Mouse (Mus musculus) T-cell, adult 2 months (primary cell): ENCODE results near the gene Kmt2c.
A peak's percentile ranks its signal among the peaks of the same experiment; 100 is the strongest.
"Not testable (repeated sequence)": the region's sequence is repeated elsewhere in the genome, so short reads cannot be mapped to it uniquely, and the experiment has no call there.

ENCODE experiments used
- DNase-seq: peaks from one replicate; pipeline ENCODE4 v3.0.0; 2022; ENCODE audit warnings: low spot score

The Kmt2c gene

DNA sequence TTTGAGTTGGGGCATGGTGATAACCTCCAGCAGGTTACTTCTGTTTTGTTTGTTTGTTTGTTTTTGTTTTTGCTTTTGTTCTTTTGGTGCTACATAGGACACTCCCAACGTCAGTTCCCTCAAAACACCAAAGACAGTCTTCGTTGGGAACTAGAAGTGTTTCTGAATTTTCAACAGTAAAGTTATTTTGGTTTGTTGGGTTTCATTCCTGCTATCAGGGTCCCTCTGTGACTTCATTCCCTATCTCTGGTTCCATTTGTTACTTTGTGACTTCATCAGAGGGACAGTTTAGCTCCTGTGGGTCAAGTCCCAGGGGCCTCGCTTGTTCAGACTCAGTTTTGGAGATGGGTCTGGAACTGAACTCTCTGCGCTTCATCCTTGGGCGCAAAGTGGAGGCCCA lies 17.2 kb upstream of the Kmt2c start, which contains the start of gene Cct8l1:
Gene Cct8l1, plus strand, starts transcription at position 301 of the 400 bp plus-strand sequence.
- no peak for DNase-seq

DNA sequence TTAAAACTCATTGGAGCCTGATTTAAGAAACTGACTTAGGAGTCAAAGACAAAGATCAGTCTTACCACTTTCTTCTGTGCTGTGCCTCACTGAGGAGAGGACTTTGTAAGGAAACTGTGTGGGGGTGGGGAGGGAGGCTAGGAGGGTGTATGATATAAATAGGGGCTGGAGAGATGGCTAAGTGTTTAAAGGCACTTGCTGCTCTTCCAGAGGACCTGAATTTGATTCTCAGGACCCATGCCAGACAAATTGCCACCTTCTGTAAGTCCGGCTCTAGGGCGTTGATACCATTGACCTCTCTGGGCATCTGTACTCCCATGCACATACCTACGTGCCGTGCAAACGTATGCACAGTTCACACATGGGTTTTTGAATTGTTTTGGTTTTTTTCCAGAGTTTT lies 7.5 kb upstream of the Kmt2c start:
- DNase-seq = no peak

DNA sequence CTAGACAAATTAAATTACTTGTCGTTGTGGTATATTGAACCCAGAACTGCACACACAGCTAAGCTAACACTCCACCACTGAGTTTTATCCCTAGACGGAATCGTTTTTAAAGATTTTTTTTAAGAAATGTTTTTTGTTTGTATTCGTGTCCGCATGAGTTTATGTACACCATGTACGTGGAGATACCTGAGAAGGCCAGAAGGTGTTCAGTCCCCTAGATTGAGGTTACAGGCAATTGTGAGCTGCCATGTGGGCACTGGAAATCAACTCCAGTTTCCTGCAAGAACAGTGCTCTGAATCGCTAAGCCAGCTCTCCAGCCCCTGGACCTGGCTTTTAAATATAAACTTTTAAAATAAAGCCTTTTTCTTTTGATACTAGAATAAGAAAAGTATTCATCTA lies 2.1 kb upstream of the Kmt2c start:
- peak; percentile 3 for DNase-seq

DNA sequence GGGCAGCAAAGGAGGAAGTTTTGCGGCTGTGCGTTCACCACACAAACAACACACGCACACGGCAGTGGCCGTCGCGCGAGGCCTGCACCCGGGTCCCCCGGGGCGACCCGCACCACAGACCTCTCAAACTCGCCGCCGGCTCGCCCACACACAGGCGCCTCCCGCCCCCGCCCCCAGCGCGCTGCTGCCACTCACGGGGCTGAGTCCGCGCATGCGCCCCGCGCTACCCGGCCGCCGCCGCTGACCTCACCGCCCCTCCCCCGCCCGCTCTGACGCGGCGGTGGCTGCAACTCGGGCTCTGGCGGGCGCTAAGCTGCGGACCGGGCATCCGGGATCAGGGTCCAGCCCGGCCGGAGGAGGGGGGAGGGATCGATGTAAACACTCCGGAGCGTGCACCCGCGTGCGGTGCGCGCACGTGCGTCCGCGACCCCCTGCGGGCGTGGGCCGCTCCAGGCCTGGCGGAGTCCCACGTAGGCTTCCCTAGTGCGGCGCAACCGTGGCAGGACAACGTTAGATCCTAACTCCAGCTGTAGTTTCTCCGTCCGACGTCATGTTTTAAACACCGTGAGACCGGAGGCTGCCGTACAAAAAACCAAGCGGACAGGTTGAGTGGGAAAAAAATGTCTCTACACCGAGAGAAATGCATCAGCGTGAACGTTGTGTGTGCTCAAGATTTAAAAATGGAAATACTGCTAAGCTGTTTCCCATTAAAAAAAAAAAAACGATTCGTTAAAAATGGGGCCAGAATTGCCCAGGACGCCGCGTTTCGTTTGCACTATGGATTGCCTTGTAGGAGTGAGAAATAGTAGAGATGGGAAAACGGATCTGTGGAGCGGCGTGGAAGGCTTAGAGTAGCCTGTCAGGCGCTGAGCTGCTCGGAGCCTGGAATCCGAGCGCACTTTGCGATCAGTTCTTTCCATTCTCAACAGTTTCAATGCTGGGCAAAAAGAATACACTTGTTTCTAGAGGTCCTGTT lies 1.1 kb upstream of the Kmt2c start:
- peak; percentile 95 for DNase-seq

DNA sequence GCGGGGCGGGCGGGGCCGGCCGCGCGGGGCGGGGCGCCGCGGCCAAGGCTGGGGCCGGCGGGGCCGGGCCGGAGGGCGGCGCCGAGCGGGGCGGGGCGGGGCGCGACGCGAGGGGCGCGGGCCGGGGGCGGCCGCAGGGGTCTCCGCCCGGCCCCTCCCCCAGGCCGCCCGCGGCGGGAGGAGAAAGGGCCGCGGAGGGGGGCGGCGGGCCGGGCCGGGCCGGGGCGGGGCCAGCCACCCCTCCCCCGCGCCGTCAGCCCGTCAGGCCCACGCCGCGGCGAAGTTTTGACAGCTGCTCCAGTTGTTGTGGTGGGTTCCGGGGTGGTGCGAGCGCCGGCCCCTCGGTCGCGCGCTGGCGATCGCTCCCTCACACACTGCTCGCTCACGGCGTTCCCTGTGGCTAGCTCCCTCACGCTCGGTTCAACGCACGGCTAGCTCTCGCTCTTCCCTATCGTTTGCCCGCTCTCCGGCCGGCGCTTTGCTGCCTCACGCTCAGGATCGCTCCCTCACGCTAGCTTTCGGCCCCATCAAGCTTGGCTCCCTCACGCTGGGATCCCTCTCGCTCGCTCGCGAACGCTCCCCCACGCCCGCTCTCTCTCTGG lies 339 bp upstream of the Kmt2c start:
- no peak for DNase-seq

DNA sequence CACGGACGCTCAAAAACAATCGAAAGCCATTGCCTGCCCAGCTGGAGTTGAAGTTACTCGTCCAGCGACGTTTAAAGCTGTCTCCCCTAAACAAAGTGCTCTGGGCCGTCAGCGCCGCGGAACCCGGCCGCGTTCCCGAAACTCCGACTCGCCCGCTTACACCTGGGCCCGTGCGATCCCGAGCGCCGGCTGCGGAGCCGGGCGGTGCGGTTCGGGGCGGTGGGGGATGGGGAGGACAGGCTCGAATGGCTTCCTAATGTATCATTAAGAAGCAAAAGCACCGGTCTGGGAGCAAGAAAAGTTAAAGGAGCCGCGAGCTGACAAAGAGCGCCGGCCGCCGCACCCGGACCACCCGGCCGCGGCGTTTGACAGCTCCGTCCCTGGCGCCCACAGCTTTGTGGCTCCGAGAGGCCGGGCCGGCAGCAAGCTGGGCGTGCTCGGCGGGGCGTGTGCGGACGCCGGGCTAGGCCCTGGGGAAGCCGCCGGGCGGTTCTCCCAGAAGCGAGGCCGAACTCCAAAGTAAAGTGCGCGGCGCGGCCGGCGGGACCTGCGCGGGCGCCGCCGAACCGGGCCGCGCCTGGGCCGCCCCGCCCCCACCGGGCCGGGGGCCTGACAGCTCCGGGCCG lies 750 bp downstream of the Kmt2c start:
- DNase-seq = peak; percentile 37

DNA sequence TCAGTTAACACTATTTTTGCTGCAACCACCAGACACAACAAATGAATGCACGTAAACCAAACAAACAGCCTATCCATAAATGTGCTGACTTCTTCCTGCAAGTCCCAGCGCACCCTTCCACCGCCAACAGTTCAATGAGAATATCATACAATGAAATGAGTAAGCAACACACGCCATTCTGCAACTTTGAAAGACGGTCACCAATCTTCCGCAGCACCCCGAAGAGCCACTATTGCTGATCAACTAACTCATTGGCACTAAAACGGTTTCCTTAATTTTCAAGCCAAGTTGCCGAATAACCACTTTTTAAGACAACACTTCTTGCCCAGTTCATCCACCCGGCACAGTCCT lies 1.2 kb downstream of the Kmt2c start:
- DNase-seq = peak; percentile 24

DNA sequence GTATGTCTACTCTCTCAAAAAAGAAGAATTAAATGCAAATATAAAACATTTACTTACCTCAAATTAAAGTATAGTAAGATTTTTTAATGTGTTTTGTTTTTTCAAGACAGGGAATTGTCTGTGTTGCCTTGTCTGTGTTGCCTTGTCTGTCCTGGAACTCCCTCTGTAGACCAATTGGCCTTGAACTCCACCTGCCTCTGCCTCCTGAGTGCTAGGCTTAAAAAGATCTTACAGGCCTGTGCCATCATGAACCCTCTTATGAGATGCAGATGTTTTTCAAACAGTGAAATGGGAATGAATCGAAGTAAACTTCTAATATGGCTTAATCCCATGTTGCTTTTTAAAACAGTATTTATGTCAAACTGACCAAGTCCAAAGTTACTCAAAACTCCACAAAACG lies 1.9 kb downstream of the Kmt2c start:
- no peak for DNase-seq

DNA sequence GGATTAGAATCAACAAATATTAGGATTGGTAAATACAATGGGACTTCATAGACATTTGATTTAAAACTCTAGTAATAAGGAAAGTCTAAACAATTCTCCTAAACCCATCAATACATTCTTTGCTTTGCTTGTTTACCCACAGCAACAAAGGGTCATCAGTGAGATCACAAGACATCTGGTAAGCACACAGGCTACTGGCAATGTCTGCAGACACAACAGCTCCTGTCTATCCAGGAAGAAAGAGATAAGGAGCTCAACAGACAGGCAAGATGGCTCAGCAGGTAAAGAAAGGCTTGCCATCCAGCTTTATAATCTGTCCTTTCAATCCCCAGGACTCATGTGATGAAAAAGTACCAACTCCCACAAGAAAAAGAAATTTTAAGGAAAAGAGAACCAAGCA lies 19.7 kb downstream of the Kmt2c start:
- DNase-seq = no peak

DNA sequence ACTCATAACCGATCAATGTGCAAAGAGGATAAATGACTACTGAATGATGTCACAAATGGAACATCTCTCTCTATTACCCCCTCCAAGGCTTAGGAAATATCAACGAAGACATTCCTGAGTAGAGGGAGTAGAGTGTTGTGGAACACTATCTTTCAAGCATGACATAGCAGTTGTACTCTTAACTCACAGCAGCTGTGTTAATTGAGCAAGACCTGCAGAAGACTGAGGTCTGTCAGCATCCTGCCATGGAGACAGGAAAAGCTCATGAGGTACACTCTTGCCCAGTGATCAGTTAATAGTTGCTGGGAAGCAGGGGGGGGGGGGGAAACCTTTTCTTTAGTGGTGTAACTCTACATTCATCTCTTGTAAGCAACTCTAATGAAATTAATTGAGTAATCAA lies 22.8 kb downstream of the Kmt2c start:
- DNase-seq = no peak

DNA sequence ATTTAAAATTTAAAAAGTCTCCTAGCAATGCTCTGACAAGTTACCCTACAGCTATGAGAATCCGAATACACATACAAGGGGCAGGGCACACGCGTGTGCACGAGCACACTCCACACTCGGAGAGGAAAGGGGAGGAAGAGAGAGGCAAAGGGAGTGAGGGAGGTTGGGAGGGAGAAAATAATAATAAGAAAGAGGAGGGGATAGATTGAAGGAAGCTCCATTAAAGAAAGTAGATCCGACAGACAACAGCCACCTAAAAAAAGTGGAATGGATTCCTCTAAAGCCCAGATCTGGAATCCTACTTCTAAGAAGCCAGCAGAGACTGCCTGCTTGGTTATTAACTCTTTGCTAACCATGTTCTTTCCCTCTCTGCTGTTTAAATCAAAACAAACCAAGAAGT lies 26.5 kb downstream of the Kmt2c start:
- no peak for DNase-seq

DNA sequence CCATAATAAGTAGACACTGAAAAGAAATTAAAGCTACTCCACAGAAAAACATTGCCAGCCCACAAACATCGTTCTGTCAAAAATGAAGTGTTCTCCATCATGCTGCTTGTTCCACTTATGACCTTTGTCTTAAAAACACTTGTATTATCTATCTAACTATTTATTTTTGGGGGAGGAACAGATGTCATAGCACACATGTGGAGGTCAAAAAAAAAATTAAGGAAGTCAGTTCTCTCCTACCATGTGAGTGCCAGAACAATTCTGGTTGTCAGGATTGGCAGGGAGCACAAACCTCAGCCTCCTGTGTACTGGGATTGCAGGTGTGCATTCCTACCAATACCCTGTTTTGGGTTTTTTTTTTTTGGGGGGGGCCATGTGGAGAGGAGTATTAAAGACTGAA lies 36.6 kb downstream of the Kmt2c start:
- no peak for DNase-seq

DNA sequence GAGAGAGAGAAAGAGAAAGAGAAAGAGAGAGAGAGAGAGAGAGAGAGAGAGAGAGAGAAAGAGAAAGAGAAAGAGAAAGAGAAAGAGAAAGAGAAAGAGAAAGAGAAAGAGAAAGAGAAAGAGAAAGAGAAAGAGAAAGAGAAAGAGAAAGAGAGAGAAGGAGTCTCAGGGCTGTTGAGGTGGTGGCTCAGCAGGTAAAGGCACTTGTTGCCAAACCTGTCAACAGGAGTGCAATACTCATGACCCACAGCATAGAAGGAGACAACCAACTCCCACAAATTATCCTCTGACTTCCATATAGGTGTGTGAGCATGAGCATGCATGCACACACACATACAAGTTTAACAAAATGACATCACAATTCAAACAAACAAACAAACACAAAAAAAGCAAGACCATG lies 43.2 kb downstream of the Kmt2c start:
- not testable (repeated sequence) for DNase-seq

DNA sequence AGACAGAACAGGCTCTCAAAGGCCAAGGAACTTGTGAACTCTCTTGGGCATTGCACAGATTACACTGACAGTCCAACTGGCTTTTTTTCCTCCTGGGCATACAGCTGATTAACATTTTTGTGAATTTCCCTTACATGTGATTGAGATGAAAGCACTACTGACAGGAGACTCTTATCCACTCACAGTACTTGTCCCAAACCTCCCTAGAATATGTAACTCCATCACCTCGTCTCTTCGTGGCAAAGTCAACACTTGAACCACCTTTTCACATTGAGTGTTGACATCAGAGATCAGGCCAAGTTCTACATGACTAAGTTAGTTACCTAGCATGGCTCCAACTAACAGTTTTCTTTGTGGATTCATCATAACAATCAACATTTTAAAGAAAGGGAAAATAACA lies 45.9 kb downstream of the Kmt2c start:
- no peak for DNase-seq

DNA sequence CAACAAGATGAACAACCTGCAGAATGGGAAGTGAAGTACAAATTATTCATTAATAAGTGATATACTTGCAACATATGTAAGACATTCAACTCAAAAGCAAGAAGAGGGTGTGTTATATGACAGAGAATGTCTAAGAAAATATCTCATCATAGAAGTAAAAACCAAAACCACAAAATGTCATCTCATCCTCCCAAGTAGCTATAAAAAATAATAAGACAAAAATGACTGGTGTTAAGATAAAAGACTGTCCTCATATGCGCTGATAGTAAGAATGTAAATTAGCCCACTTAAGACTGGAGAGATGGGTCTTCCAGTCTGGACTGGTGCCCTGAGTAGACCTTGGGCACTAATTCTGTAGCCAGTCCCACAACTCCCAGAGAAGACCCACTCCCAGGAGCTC lies 61.1 kb downstream of the Kmt2c start:
- DNase-seq = no peak

DNA sequence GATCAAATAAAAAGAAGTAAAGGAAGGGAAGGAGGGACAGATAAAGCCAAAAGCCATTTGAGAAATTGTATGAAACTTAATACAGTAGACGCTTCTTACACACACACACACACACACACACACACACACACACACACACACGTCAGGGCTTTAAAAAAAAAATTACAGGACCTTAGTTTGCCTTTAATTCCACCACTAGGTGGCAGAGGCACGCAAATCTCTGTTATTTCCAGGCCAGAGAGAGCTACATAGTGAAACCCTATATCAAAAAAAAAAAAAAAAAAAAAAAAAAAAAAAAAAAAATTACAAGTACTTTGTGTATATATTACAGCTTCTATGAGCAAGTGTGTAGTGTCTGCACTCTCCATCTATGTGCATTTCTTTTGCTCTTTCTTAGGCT lies 62.5 kb downstream of the Kmt2c start:
- DNase-seq = peak; percentile 72

DNA sequence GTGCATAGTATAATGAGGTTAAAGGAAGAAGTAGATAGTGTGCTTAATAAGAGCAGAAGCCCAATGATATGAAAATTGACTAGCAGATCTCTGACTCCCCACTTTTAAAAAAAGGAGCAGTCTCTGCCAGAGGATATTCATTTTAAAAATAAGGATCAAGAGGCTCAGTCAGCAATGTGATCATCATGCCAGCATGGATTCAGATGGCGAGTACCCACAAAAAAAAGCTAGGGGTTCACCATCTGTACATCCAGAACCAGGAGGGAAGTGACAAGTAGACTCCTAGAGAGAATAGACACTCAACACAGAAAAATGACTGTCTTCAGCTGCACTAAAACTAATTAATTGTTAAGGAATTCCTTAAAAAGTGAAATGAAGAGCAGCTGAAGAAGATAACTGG lies 76.0 kb downstream of the Kmt2c start:
- DNase-seq = no peak

DNA sequence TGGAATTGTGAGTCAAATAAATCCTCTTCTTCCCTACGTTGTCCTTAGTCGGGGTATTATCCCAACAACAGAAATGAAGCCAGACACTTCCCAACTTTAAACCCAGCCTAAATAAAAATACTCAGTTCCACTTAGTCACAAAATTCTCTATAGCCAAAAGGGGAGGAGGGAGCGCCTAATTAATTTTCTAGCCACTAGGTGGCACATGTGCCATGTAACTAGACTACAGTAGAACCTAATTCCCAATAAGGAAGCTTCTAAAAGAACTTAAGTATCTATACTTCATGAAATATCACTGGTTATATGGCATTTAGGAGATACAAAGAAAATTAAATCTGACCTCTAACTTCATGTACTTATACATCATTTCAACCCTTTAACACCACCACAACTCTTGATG lies 78.0 kb downstream of the Kmt2c start:
- DNase-seq = peak; percentile 58

DNA sequence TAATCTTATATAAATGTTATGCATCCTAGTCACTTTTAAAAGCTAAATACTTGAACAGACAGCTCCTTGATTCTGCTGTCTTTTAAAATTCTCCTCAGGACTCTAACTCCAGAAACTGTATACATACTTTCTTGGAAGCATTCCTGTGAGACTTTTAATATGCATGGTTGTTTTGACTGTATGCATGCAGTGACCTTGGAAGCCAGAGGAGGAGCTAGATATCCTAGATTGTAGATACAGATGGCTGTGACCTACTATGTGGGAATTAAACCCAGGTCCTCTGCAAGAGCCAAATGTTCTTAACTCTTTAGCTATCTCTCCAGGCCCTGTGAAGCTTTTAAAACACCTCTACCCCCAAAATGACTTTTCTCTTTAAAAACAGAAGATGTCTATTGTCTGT lies 83.2 kb downstream of the Kmt2c start:
- no peak for DNase-seq

DNA sequence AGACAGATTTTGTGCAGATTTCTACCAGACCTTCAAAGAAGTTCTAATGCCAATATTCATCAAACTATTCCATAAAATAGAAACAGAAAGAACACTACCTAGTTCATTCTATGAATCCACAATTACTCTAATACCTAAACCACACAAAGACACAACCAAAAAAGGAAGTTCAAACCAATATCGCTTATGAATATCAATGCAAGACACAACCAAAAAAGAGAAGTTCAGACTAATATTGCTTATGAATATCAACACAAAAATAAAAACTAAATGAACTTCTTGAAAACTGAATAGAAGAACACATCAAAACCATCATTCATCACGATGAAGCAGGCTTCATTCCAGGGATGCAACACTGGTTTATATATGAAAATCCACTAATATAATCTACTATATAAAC lies 101.9 kb downstream of the Kmt2c start:
- DNase-seq = no peak

DNA sequence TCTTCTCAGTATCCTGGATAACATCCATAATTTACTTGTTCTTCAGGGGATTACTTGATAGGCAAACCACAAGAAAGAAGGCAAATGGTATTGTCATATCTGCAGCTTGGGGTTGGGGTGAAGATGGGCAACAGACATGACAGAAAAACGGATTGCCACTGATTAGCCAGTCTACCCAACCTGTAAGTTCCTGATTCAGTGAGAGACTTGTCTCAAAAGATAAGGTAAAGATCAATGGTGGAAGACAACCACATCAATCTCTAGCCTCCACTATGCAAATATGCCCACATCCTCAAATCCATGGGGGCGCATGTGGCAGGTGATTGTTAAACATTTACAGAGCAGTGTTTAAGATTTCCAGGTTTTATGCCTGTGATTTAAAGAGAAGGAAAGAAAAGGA lies 105.9 kb downstream of the Kmt2c start:
- DNase-seq = peak; percentile 7

DNA sequence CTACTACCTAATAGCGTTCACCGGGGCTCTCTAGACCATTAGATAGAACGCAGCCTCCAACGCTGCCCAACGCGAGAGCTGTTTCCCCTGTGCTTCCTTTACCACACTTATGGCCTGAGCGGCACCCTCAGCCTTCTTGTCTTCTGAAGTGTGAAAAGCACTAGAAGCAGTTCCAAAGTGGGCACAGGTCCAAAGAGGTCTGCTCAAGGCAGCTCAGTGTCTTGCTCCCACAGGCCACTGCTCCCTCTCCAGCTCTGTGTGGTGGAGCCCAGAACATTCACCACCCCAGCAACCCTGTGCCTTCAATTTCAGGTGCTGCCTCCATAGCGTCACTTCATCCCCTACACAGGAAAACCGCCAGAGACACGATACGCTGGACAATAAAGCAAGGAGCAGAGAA lies 115.0 kb downstream of the Kmt2c start:
- DNase-seq = no peak

DNA sequence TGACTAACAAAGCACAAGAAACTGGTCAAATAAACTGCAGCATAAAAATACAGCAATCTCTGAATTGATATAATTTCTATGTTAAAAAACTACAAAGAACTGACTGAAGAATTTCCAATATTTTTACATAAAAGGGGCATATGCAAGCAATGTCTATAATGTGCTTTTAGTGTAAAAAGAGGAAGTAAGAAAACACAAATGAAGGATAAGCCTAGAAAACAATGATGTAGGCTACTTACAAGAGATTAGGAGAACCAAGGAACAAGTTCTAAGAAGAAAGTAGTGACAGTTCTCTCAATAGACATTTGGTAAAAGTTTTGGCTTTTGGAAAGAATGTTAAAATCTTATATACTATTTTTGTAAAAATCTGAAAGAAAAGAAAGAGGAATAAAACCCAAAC lies 119.4 kb downstream of the Kmt2c start:
- no peak for DNase-seq
